Mouse (Mus musculus) lung, adult 18-20 months (tissue): ENCODE data around the gene Tradd.
A peak's percentile ranks its signal among the peaks of the same experiment; 100 is the strongest.

Experiments
- DNase-seq, 2 experiments: peaks; one replicate each; pipeline ENCODE4 v3.0.0; 2022; ENCODE audit warnings: mixed read lengths in 2 of 2

Tradd gene

DNA sequence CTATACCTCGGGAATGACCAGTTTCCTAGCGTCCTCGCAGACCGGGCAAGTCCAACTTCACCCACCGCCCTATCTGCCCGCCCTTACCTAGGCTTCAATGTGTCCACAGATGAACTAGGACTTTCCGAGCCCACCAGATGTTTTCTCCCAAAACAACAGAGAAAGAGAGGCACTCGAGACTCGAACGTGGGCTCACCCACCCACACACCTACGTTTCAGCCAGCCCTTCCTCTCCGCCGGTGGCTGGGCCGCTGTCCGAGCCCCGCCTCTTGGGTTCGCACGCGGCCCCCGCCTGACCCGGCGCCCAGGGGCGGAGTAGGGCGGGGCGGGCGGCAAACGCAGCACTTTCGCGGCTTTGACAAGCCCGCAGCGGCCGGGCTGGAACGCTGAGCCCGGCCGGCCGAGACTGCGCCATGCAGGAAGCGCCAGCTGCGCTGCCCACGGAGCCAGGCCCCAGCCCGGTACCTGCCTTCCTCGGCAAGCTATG, 5.1 kb upstream of the Tradd start, which contains the start of gene Hsf4:
TSS of gene Hsf4 (plus strand) at position 341 of the 487 bp plus-strand sequence.
- DNase-seq = peak; percentile 83 to 86

DNA sequence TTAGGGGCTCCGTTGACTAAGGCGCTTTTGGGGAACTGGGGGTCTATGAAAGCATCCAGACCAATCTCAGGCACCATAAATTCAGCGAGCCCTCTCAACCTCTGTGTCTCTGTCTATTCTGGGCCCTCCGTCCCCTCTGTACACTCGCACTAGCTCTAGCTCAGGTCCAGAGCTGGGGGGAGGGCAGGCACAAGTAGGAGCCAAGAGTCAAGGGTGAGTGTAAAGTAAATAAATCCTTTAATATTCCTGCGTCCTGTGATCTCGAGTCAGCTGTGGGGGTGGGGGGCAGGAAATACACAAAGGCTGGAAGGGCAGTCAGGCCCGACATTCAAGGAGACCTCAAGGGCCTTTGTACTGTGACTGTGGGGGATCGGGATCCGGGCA, 4.7 kb upstream of the Tradd start:
- DNase-seq = peak; percentile 75 to 80

DNA sequence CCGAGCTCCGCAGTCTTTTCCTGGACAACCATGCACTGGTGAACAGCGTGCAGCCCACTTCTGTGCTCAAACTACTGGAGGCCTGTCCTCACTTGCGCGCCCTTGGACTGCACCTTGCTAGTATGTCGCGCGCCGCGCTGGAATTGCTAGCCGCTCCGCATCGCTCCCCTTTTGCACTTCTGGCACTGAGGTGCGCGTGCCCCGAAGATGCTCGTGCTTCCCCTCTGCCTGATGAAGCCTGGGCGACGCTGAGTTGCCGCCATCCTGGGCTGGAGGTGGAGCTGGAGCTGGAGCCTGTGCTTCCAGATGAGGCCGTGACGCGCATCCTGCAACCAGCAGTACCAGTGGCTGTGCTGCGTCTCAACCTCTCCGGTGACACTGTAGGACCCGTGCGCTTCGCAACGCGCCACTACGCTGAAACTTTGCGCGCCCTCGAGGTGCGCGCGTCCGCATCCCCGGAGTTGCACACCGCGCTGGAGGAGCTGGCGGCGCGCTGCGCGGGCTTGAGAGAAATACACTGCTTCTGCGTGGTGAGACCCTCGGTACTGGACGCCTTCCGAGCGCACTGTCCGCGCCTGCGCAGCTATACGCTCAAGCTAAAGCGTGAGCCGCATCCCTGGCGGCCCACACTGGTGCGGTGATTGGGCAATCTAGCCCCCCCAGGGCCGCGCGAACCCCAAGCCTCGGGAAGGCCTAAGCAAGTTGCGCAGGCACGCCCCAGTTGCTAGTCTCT, 4.1 kb upstream of the Tradd start:
- peak in 1 of 2 experiments; percentile 35 for DNase-seq

DNA sequence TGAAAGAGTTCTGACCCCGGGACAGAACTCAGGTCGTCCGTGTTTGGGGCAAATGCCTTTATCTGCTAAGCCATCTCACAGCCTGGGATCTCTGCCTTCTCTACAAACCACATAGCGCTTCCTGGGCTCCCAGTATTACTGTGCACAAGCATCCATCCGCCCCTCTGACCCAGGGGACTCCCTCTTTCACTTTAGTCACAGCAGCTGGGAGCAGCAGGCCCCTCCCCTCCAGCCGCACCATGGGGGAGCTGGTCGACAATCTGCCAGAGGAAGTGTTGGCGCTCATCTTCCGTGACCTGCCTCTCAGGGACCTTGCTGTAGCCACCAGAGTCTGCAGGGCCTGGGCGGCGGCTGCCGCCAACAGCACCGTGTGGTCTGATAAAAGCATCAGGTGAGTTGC, 2.4 kb upstream of the Tradd start:
- no peak for DNase-seq

DNA sequence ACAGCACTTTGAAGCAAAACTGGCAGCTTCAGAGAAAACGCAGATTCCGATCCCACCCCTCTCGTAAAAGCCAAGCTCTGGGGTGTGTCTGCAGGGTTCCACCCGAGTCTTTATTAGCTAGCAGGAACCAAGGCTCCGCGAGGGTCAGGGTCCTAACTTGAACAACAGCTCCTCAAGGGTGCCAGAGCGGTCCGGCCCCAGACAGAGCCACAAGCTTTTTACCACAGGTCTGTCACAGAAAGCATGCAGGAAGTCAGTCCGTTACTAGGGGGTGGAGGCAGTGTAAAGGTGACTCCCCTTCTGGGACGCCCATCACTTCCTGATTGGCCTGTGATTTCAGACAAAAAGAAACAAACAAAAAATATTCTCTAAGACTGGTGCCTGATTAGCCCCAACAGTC, 719 bp upstream of the Tradd start:
- DNase-seq = peak; percentile 50 to 68

DNA sequence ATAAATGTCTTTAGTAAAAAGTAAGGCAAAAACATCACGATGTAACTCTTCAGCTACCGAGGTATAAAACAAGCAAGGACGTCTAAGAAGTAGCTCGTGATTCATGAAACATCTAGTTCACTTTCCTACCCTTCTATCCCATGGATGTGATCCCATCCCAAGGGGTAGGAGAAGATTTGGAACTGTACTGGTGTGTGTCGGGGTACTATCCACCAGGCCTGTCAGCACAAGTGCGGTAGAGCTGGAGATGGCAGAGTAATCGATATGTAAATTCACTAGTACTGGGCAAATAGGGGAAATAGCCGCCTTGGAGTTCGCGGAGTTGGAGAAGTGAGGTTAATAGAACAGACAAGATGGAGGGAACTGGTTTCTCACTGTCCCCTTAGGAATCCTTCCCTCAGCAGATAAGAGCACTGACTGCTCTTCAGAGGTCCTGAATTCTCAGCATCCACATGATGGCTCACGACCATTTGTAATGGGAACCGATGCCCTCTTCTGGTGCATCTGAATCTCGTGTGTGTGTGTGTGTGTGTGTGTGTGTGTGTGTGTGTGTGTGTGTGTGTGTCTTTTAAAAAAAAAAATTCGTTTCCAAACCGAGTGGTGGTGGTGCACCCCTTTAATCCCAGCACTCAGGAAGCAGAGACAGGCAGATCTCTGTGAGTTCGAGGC, 1.0 kb downstream of the Tradd start:
- no peak for DNase-seq

DNA sequence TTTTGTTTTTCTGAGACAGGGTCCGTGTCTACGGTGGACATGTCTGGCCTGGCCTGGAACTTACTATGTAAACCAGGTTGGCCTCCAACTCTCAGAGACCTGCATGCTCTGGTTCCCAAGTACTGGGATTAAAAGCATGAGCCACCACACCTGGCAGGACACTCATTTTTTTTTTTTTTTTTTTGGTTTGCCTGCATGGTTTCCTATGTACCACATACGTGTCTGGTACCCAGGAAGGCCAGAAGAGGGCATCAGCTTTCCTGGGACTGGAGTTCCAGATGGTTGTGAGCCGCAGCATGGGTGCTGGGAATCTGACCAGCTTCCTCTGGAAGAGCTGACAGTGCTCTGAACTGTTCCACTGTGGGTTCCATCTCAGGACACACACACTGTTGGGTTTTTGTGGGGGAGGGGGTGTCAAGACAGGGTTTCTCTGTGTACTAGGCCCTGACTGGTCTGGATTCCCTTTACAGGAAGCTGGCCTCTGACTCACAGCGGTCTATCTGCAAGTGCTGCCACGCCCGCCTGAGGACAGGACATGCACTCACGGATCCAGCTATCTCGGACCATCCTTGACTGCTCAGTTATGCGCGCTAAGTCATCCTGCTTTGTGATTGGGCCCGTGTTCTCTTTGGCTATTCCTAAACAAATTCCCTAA, 3.0 kb downstream of the Tradd start:
- no peak for DNase-seq

DNA sequence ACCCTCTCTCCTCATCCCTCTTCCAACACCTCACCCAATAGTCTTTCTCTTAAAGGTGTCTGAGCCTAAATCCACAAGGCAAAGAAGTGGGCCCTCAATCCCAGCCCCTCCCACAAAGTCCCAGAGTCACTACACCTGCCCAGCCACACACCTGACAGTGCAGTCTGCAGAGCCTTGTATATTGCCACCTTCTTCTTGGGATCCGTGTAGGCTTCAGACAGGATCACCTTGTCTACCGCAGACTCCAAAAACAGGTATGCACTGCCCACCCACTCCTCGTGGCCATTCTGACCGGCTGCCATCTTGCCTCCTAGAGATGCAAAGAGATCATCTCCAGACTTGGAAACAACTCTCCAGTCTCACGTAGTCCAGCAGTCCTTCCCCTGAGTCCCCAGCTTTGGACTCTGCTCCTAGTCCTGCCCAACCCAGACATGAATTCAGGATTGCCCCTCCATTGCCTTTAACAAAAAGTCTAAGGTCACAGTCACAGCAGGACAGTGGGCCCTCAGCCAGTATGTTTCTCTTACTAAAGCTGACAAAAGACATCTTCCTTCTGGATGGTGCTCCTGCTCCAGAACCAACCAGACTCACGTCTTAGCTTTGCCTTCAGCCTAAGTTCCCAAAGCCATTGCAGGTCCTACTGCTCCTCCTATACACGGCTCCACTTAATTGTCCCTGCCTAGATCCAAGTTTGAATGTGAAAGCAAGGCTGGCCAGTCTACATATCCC, 3.9 kb downstream of the Tradd start:
- no peak for DNase-seq

DNA sequence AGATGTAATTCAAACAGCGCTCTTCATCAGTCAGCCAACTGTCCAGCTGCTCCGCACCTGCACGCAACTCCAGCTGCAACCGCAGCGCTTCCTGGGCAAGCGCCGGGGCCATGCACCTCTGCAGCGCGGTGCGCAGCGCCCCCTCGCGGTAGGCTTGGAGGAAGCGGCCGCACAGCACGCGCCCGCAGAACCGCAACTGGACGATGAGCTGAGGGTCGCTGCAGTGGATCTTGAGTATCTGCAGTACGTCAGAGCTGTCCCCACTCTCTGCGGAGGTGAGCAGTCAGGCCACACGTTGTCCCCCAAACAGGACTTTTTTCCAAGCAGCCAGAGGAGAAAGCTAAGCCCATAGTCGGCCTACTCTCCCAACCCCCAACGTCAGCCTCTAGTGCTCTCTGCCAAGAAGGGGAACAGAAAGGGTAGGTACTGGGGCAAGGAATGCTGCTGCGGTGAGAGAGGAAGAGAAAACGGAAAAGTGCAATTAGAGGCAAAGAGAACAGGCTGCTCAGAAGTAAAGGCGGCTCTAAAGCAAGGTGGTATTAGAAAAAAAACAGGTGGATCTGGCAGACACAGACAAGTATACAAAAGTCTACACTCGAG, 4.6 kb downstream of the Tradd start:
- DNase-seq = peak; percentile 63 to 69

DNA sequence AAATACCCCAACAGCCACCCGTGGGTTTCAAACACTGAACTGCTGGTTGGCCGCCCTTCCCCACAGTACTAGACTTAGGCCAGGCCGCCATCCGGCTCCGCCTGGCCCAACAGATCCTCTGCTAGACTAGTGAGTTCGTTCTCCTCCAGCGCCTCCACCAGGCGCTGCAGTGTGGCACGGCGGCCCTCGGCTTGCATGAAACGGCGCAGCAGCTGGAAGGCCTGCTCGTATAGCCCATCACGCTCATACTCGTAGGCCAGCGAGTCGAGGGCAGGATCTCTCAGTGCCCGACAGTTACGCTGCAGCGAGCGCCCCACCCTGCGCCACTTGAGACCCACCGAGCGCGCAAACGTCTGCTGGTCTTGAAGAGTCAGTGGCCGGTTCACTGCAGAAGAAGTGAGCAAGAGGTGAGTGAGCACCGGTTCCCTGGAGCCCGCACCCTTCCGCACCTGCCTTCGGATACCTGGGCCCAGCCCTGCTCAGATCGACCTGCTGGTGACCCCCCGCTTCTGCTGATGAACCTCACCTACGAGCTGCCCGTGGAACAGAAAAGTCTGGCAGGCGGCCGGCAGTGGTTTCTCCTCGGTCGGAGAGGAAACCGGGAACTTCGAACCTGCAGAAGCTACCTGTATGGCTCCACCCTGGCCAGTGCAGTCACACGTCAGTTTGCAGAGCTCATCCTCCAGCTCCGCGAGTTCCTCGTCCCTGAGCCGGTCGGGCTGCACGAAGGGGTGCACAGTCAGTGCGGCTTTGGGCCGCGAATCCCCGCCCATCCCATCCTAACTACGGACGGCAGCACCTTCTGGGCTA, 5.3 kb downstream of the Tradd start:
- peak in 1 of 2 experiments; percentile 39 for DNase-seq

DNA sequence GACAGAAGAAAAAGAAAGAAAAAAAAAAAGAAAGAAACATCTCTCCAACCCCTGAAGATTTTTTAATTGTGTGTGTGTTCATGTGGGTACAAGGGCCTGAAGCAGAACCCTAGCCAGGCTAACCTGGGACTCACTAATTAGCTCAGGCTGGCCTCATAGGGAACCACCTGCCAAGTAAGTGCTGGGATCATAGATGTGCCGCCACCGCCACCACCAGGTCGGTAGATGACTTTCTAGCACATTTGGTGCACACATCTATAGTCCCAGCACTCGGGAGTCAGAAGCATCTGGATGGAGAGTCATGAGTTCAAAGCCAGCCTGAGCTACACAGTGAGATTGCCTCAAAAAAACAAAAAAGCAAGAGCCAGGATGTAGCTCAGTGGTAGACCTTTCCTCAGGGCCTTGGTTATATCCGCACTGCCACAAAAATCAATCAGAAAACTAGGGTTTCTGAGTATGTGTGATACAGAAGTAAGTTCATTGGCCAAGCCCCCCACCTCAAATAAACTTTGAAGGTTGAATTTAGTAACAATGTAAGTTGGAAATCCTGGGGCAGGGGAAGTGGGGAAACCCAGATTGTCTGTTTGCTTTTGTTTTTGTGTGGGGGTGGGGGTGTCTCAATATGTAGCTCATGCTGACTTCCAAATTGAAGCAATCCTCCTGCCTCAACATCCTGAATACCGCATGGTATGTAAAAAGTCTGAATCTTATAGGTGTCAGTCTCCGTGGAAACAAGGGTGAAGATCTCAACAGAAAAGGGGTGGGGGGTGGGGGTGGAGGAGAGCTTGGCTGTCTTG, 6.9 kb downstream of the Tradd start:
- no peak for DNase-seq

DNA sequence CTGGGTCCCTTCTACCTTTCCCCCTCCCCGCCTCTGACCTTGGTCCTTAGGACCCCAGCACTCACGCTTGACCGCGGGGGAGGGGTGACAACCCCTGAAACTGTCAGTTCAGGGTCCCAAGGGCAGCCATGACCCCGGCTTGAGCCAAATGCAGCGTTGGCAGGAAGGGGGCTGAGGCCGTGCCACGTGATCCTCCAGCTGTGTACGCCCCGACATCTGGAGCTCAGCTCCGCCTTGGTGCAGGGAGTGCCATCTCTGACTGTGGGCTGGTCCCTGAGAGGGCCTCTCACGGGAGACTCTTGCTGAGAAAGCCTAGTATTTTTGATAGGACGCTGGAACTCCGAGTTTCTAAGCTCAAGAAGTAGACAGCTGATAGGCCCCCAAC, 9.5 kb downstream of the Tradd start, which contains the start of gene B3gnt9:
TSS of gene B3gnt9 (minus strand) at position 188 of the 385 bp plus-strand sequence.
- DNase-seq = peak; percentile 75

DNA sequence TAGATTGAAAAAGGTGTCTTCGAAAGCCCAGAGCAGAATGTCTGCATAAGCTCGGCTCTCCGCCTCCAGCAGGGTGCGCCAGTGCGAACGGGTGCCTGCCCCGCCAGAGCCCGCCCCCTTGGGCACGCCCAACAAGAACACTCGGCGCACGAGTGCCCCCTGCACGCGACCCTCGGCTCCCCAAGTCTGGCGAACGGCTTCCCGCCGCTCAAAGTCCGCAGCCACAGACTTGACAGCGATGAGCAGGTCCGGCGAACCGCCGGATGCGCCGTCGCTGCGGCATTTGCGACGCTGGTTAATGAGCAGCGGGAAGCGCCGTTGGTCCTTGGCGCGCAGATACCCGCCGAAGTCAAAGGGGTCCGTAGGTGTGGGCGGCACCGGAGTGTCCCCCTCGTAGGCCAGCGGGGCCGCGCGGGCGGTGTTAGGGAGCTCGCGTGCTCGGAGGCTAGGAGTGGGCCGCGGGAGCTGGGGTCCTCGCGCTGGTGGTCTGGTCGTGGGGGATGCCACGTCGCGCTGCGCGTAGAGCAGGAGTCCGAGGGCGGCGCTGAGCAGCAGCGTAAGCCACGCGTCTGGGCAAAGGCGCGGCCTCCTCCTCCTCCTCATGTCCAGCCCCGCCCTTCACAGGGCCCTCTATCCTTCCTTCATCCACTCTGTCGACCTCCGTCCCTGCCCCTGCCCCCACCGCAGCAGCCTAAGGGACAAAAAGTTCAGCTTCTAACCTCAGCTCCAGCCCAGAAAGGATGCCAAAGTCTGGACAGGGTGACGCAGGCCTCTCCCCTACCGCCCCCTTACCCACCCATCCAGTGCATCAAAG, 10.1 kb downstream of the Tradd start:
- DNase-seq = peak; percentile 86 to 87

DNA sequence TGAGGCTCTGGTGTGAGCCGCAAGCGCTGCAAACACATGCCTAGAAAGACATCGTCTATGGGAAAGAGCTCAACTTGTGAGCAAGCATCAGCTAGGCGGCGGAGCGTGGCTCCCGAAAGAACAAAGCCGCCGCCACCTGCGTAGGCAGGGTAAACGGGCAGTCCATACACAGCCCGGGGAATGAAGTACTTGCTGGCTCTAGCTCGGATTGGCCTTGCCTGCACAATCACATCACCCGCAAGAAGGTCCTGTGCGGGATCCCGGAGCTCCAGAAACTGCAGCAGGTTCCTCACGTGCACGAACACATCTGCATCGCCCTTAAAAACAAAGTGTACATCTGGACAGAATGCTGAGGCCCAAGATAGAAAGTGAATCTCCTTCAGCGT, 10.7 kb downstream of the Tradd start:
- DNase-seq = no peak

DNA sequence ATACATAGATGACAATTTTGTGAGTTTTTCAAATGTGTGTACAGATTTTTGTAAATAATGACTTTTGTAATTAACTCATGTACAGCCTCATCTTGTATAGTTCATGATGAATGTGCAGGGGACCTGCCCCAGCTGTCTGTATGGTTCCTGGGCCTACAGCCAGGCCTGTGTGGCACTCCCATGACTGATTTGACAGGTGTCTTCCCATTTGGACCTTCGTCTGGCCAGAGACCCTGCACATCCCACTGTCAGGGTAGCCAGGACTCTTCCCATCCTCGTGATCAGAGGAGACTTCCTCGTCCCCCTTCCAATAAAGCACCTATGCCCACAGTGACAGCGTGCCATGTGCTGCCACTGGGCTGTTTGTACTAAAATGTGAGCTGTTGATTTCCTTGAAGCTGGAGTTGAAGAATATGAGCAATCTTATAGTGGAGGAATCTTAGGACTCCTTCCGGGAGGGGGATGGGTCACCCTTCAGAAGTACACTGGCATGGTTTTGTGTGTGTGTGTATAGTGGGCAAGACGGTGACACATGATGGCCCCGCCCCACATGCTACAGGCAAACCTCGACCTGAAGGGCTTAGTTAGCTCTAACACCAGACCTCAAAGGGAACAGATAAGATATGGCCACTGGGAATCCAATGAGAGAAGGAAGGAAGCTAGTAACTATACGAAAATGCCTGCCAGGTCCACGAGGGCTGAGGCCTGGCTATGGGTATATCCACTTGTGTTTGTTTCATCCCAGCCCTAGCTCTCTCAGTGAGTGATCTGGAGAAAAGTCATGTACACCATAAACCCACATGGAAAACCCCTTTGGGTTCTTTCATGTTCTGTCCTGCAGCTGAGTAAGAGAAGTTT, 11.5 kb downstream of the Tradd start:
- no peak for DNase-seq

DNA sequence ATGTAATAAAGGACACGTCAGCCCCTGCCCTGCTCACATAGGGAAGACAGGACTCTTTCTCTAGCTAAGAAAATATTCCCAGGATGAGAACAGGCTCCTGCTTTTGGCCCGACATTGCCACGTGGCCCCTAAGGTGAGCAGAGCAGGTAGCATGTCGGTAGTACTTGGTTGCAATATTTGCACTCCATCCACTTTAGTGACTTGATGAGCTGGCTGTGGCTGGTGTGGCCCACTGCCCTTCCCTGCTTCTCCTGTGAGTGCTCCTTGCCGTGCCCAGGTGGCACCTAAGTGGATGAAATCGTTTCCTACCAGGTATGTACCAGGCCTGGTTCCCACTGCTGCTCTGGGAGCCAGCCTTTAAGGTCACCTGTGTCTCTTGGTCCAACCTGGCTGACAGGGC, 12.5 kb downstream of the Tradd start:
- DNase-seq = peak; percentile 68 to 74

DNA sequence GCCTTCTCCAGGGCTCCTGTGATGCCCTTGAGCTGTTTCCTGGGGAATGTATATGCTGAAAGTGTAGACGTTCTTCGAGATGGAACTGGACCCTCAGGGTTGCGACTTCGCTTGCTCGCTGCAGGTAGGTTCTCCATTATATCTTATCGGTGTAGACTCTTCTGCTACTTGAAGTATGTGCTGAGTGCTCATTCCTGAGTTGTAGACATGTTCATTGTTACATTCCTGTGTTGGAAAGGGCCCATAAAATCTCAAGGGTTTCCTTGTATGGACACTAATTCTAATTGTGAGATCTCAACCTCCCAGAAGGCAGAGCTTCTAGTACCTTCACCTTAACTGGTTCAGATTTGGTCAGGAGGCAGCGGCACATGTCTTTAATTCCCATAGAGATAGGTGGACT, 23.4 kb downstream of the Tradd start:
- peak in 1 of 2 experiments; percentile 53 for DNase-seq

DNA sequence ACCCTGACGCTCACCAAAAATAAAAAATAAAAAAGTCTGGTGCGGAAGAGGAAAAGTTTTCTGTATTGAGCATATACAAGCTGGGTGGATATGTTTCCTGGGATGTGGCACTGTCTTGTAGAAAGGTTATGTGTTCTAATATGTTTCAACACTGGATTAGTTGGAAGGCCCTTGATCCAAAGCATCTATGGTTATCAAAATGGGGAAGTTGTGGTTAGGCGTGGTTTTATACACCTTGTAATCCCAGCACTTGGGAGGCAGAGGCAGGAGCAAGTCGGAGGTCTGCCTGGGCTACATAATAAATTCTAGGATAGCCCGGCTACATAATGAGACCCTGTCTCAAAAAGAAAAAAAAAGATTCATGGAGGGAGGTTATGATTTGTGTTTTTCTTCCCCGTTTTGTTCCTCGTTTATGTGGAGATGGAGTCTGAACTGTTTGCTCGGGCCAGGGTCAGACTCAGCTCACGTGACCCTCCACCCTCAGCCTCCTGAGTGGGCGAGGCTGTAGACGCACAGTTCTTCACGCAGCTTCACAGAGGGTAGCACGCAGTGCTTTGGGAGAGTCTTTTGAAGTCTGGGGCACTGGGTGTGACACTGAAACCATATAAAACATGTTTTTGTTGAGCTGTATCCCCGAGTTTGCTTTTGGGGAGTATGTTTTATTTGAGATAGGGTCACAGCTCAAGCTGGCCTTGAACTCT, 26.8 kb downstream of the Tradd start:
- no peak for DNase-seq
